8 mouse cellular contexts compared by ENCODE assay signal in the genomic region with DNA sequence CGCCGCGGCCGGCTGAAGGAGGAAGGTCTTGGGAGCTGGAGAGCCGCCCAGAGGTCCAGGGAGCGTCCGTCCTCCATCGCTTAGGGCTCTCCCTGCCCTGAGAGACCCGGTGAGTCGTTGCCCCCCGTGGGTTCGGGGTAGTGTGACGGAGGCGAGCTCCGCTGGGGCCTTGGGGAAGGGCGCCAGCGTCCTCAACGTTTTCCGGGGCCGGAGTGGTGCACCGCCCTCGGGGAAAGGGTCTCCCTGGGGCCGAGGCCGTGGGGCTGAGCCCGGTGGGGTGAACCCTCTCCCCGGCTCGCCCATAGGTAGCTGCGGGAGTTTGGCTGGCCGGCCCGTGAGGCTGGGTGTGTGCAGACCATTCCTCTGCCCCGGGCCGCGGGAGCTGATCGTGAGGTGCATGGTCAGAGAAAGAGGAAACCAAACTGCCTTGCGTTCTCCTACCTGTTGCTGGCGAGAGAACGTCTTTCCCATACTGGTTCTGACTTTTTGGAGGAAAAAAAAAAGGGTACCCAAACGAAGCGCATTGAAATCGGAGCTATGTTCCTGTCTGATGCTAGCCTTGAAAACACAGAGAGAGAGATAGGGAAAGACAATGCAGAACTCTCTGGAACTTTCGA. TPM values are rescaled to one million over a fixed set of nuclear protein-coding genes. Genes with fewer than 3 reads are reported as not detected.
A peak's percentile ranks its signal among the peaks of the same experiment; 100 is the strongest.
DNase-seq lines count a peak whose midpoint lies in the region; ATAC-seq lines count a peak whose summit lies in the region.

No protein-coding gene starts in this region.

- intact Hi-C loops in left cerebral cortex, postnatal 25 days (cut with DNase I): loop anchor here (5.0 kb wide), 2 partner anchors 138 to 222 kb away; partner anchors contain the start of genes Dnajc12, Hnrnph3, Pbld2 and Sirt1

- under 1% methylated on average over 40 of the region's 41 CpGs for WGBS in limb, embryonic 11.5 days

- H3K27ac ChIP-seq in limb, embryonic 11.5 days (replicated peaks; ENCODE audit: low read depth, low read length): peak overlapping the region; percentile 92

- H3K27me3 ChIP-seq in limb, embryonic 11.5 days (ENCODE audit: control insufficient read depth, insufficient read depth, low read length): no peaks in the 10 kb centered on the region

- no peaks in the 10 kb centered on the region for H3K9me3 ChIP-seq in limb, embryonic 11.5 days (ENCODE audit: control insufficient read depth, low read length)

- H3K4me2 ChIP-seq in limb, embryonic 11.5 days (ENCODE audit: low read depth, severe bottlenecking): peak overlapping the region; percentile 62

- H3K9ac ChIP-seq in limb, embryonic 11.5 days (ENCODE audit: low read length): peak overlapping the region; percentile 78

- ATAC-seq in activated CD4-positive, CD25-positive, alpha-beta regulatory T cell, adult 4 months: peak; percentile 7
- ATAC-seq in erythroid progenitor cell, adult 5-6 weeks (replicated peaks; ENCODE audit: low FRiP score, poor library complexity, severe bottlenecking): peak; percentile 36
- peak; percentile 84 for ATAC-seq in limb, embryonic 11.5 days (ENCODE audit: insufficient number of reproducible peaks, low FRiP score, low TSS enrichment, low read depth)
- no peak; the same call in 1 of the 2 replicates for ATAC-seq in granulocyte monocyte progenitor cell, adult 5-6 weeks (replicated peaks; ENCODE audit: poor library complexity, severe bottlenecking)

- H3K36me3 ChIP-seq in limb, embryonic 11.5 days (ENCODE audit: control insufficient read depth, insufficient read depth, low read length): no peaks in the 10 kb centered on the region

- no peaks in the 10 kb centered on the region for H3K4me1 ChIP-seq in limb, embryonic 11.5 days (ENCODE audit: control insufficient read depth, insufficient read depth, low read length)

- H3K4me3 ChIP-seq in limb, embryonic 11.5 days (ENCODE audit: low read depth, low read length): peak overlapping the region; percentile 82

- DNase-seq in left cerebral cortex, adult 18-20 months (ENCODE audit: low spot score in 2 of 2): peak; percentile 23 to 38
- DNase-seq in left cerebral cortex, postnatal 25 days (ENCODE audit: low spot score in 2 of 2): no peak
- DNase-seq in limb, embryonic 11.5 days (ENCODE audit: low spot score): no peak
- DNase-seq in naive thymus-derived CD4-positive, alpha-beta T cell, adult 2 months (ENCODE audit: low read depth): peak; percentile 52
- no peak for DNase-seq in B cell, adult 2 months

RNA-seq across cellular contexts. Expression of gene Herc4, which starts 0.6 kb away (rescaled TPM):
- total RNA-seq in left cerebral cortex, adult 18-20 months (2021): 10 to 100 TPM; 52.9 to 53.9 TPM
- total RNA-seq in left cerebral cortex, postnatal 25 days (2021): 10 to 100 TPM; 43.1 to 44.4 TPM
- 10 to 100 TPM; 76.2 to 80.8 TPM for polyA plus RNA-seq in activated CD4-positive, CD25-positive, alpha-beta regulatory T cell, adult 4 months (2017; shearing (Covaris generic))
- 106 and 130 TPM in 2 replicates for total RNA-seq in erythroid progenitor cell, adult 5-6 weeks (2015; ENCODE audit: low replicate concordance)
- total RNA-seq in erythroid progenitor cell, adult 5-6 weeks (2017; ENCODE audit: low replicate concordance): 96.5 and 100 TPM in 2 replicates
- polyA plus RNA-seq in limb, embryonic 11.5 days (2014; fragmentation: Nextera tagmentation; extraction: Ambion mirVana): 46.1 and 50.8 TPM in 2 replicates
- total RNA-seq in granulocyte monocyte progenitor cell, adult 5-6 weeks (2014; fragmentation: Nextera tagmentation): 75.9 and 82.5 TPM in 2 replicates
- total RNA-seq in granulocyte monocyte progenitor cell, adult 5-6 weeks (2017): 61.3 and 65.0 TPM in 2 replicates

RNA-seq across cellular contexts. Expression of gene Mypn, which starts 40.4 kb away (rescaled TPM):
- total RNA-seq in left cerebral cortex, adult 18-20 months (2021): 1 to 10 TPM; 3.0 to 4.3 TPM
- total RNA-seq in left cerebral cortex, postnatal 25 days (2021): 1 to 10 TPM; 2.8 to 3.8 TPM
- under 1 TPM in 1 of 2 experiments, not detected in 1; 0.12 TPM for polyA plus RNA-seq in activated CD4-positive, CD25-positive, alpha-beta regulatory T cell, adult 4 months (2017; shearing (Covaris generic))
- 1.1 TPM in 1 of 2 replicates, not detected in the other for total RNA-seq in erythroid progenitor cell, adult 5-6 weeks (2015; ENCODE audit: low replicate concordance)
- 1.1 TPM in 1 of 2 replicates, not detected in the other for total RNA-seq in erythroid progenitor cell, adult 5-6 weeks (2017; ENCODE audit: low replicate concordance)
- 0.45 and 0.60 TPM in 2 replicates for polyA plus RNA-seq in limb, embryonic 11.5 days (2014; fragmentation: Nextera tagmentation; extraction: Ambion mirVana)
- not detected in 2 replicates for total RNA-seq in granulocyte monocyte progenitor cell, adult 5-6 weeks (2014; fragmentation: Nextera tagmentation)
- total RNA-seq in granulocyte monocyte progenitor cell, adult 5-6 weeks (2017): not detected in 2 replicates

Comparison
In these comparisons a context has a peak if more than half of its experiments do, and no peak if none do; other contexts are left out.
1. DNase-seq: peak in left cerebral cortex, adult 18-20 months (2 of 2) and naive thymus-derived CD4-positive, alpha-beta T cell, adult 2 months (single experiment); none in left cerebral cortex, postnatal 25 days (0 of 2), limb, embryonic 11.5 days (single experiment) and B cell, adult 2 months (0 of 2).